Mouse (Mus musculus) kidney, adult 9 months (tissue): ENCODE data around the gene Terf2.

Experiments
- DNase-seq: peaks from one replicate; pipeline ENCODE4 v3.0.0; 2022

Terf2 gene

GRCm38 (mm10) chr8:107096366-107097036, at the start of gene Terf2:
Gene Terf2, minus strand, starts transcription at chr8:107096547.
- DNase-seq, result peak; percentile 97

- peak; percentile 85 for DNase-seq
Measured at GRCm38 (mm10) chr8:107143501-107143900, 47.2 kb upstream of the Terf2 start.

- peak; percentile 87 for DNase-seq
Measured at GRCm38 (mm10) chr8:107142539-107142938, 46.2 kb upstream of the Terf2 start.

- DNase-seq, result peak; percentile 90
Measured at GRCm38 (mm10) chr8:107139704-107140470, 43.5 kb upstream of the Terf2 start.

GRCm38 (mm10) chr8:107138338-107138737, 42.0 kb upstream of the Terf2 start:
- DNase-seq, result no peak

GRCm38 (mm10) chr8:107137591-107137990, 41.2 kb upstream of the Terf2 start:
- peak; percentile 68 for DNase-seq

GRCm38 (mm10) chr8:107136003-107136612, 39.8 kb upstream of the Terf2 start:
- peak; percentile 71 for DNase-seq

- DNase-seq, result peak; percentile 66
Measured at GRCm38 (mm10) chr8:107133881-107134280, 37.5 kb upstream of the Terf2 start.

GRCm38 (mm10) chr8:107132581-107133491, 36.5 kb upstream of the Terf2 start:
- no peak for DNase-seq

GRCm38 (mm10) chr8:107130028-107130427, 33.7 kb upstream of the Terf2 start:
- no peak for DNase-seq

GRCm38 (mm10) chr8:107129171-107130025, 33.1 kb upstream of the Terf2 start:
- peak; percentile 92 for DNase-seq

- no peak for DNase-seq
Measured at GRCm38 (mm10) chr8:107124343-107124742, 28.0 kb upstream of the Terf2 start.

GRCm38 (mm10) chr8:107123063-107123614, 26.8 kb upstream of the Terf2 start:
- peak; percentile 79 for DNase-seq

GRCm38 (mm10) chr8:107121681-107122291, 25.4 kb upstream of the Terf2 start:
- DNase-seq, result peak; percentile 87

GRCm38 (mm10) chr8:107120806-107121205, 24.5 kb upstream of the Terf2 start:
- DNase-seq, result no peak

- DNase-seq, result no peak
Measured at GRCm38 (mm10) chr8:107119412-107119811, 23.1 kb upstream of the Terf2 start.

- peak; percentile 94 for DNase-seq
Measured at GRCm38 (mm10) chr8:107118803-107119233, 22.5 kb upstream of the Terf2 start.

GRCm38 (mm10) chr8:107117019-107117418, 20.7 kb upstream of the Terf2 start:
- peak; percentile 94 for DNase-seq

GRCm38 (mm10) chr8:107116023-107116422, 19.7 kb upstream of the Terf2 start:
- DNase-seq, result peak; percentile 94

- DNase-seq, result no peak
Measured at GRCm38 (mm10) chr8:107115008-107115320, 18.6 kb upstream of the Terf2 start.
